Mouse (Mus musculus): Measurements from ENCODE around the gene Sh3bgrl3. TPM values are rescaled to one million over a fixed set of nuclear protein-coding genes. Genes with fewer than 3 reads are reported as not detected.

Sh3bgrl3 gene
- polyA plus RNA-seq, 1 experiment from 2014 or later: 455 TPM

DNA sequence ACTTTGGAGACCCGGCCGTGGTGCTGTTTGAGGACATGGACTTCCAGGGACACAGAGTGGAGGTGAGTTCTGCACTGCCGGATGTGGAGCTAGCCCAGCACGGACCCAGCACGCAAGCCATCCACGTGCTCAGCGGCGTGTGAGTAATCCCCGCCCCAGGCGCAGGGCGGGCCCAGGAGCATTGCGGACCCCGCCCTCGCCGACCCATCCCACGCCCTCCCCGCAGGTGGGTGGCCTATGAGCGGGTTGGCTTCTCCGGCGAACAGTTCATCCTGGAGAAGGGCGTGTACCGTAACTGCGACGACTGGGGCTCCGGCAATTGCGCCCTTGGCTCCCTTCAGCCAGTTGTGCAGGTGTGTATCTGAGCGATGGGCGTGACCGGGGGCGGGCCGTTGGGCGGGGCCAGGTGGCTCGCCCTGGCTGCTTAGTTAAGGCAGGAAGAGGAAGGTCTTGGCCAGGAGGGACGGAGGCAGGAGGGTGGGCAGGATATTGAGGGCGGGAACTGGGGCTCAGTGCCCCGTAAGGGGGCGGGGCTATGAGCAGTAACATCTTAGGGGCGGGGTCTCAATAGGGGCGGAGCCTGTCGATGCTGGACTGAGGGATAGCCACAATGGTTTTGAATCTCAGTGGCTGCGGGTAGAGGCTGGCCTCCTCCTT is 46.7 kb downstream of the Sh3bgrl3 start:
- Histone ChIP-seq H3K4me1 (replicated peaks; ENCODE audit: insufficient read depth, low read length) (peaks cover 6% of the 10 kb centered on the region; the same call in 1 of the 2 replicates), H3K27ac (no peak overlapping the region), H3K4me3 (replicated peaks; ENCODE audit: low read depth, low read length) (peak overlapping the region; percentile 35), H3K4me2 (ENCODE audit: low read length) (peak overlapping the region; percentile 68), H3K36me3 (ENCODE audit: insufficient read depth, low read length) (no peaks in the 10 kb centered on the region), H3K27me3 (ENCODE audit: insufficient read depth, low read length) (0 out of 2 replicates have a peak, but pooled peaks cover 3% of the 10 kb centered on the region), H3K9me3 (replicated peaks; ENCODE audit: low read length) (no peaks in the 10 kb centered on the region), H3K9ac (ENCODE audit: low read depth, low read length) (0 out of 2 replicates have a peak overlapping the region, but pooled peaks have one; percentile 42)
- ATAC-seq (replicated peaks; ENCODE audit: low FRiP score, low read depth) (peak; percentile 91), DNase-seq (ENCODE audit: low spot score) (peak; percentile 88)
- under 1% methylated on average over 41 of the region's 41 CpGs for WGBS
- TF ChIP-seq CTCF (IDR thresholded peaks at IDR 0.05; ENCODE audit: low read depth): no peak

DNA sequence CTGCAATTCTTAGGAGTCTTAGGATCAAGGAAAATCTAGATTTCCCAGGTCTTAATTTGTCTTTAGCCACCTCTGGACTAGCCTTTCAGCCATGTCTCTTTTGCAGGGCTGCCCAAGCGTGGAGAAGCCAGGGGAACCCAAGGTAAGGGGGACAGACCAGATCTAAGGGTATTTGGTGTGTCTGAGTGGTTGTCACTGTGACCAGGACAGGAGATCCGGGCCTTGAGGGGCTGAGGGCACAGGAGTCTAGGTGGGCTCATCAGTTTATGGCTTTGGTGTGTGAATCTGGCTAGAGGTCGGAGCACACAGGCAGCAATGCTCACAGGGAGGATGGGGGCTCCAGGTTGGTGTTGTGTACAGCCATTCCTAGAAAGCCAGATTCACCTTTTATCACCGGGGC is 47.9 kb downstream of the Sh3bgrl3 start:
- Histone ChIP-seq H3K4me2 (ENCODE audit: low read length) (no peak overlapping the region), H3K4me1 (replicated peaks; ENCODE audit: insufficient read depth, low read length) (peaks cover 6% of the 10 kb centered on the region; the same call in 1 of the 2 replicates), H3K36me3 (ENCODE audit: insufficient read depth, low read length) (no peaks in the 10 kb centered on the region), H3K27me3 (ENCODE audit: insufficient read depth, low read length) (0 out of 2 replicates have a peak, but pooled peaks cover 3% of the 10 kb centered on the region), H3K4me3 (replicated peaks; ENCODE audit: low read depth, low read length) (no peak overlapping the region), H3K9me3 (replicated peaks; ENCODE audit: low read length) (no peaks in the 10 kb centered on the region), H3K27ac (no peak overlapping the region), H3K9ac (ENCODE audit: low read depth, low read length) (no peak overlapping the region)
- no peak for DNase-seq (ENCODE audit: low spot score)
- no peak for TF ChIP-seq CTCF (IDR thresholded peaks at IDR 0.05; ENCODE audit: low read depth)
- ATAC-seq (replicated peaks; ENCODE audit: low FRiP score, low read depth): no peak
- WGBS: 85% methylated on average over 4 of the region's 4 CpGs

DNA sequence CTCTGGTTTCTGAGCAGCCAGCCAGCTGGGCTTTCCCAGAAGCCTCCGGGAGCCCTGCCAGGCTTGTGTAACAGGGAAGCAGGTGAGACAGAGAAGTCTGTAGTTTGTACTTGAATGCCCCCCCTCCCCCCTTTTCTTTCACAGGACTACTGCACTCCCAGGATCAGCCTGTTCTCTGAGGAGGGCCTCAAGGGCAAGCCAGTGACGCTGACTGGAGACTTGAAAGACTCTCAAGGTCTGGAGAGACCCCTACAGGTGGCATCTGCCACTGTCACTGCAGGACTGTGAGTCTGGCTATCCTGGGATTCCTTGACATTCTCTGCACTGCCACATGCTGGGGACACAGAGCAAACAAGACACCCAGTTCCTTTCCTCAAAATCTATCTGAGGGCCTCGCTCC is 49.9 kb downstream of the Sh3bgrl3 start:
- WGBS: 16% methylated on average over 3 of the region's 3 CpGs
- peak; percentile 86 for DNase-seq (ENCODE audit: low spot score)
- H3K9me3 ChIP-seq (replicated peaks; ENCODE audit: low read length): no peaks in the 10 kb centered on the region
- no peak overlapping the region for H3K9ac ChIP-seq (ENCODE audit: low read depth, low read length)
- ATAC-seq (replicated peaks; ENCODE audit: low FRiP score, low read depth): peak; percentile 66
- peak; percentile 84 for TF ChIP-seq CTCF (IDR thresholded peaks at IDR 0.05; ENCODE audit: low read depth)
- H3K4me3 ChIP-seq (replicated peaks; ENCODE audit: low read depth, low read length): no peak overlapping the region
- peaks cover 6% of the 10 kb centered on the region; the same call in 1 of the 2 replicates for H3K4me1 ChIP-seq (replicated peaks; ENCODE audit: insufficient read depth, low read length)
- 0 out of 2 replicates have a peak, but pooled peaks cover 3% of the 10 kb centered on the region for H3K27me3 ChIP-seq (ENCODE audit: insufficient read depth, low read length)
- no peak overlapping the region for H3K27ac ChIP-seq
- H3K4me2 ChIP-seq (ENCODE audit: low read length): no peak overlapping the region
- no peaks in the 10 kb centered on the region for H3K36me3 ChIP-seq (ENCODE audit: insufficient read depth, low read length)

Other genes starting within 250 kb of the Sh3bgrl3 start
- gene Rps6ka1, start 241.0 kb downstream of the Sh3bgrl3 start, polyA plus RNA-seq (2015; fragmentation: Nextera tagmentation; extraction: Ambion mirVana): 29.7 and 32.5 TPM in 2 replicates
- 1,962 and 2,114 TPM in 2 replicates for gene Hmgn2, start 160.1 kb downstream of the Sh3bgrl3 start, polyA plus RNA-seq (2015; fragmentation: Nextera tagmentation; extraction: Ambion mirVana)
- gene Dhdds, start 127.9 kb downstream of the Sh3bgrl3 start, polyA plus RNA-seq (2015; fragmentation: Nextera tagmentation; extraction: Ambion mirVana): 35.3 and 36.9 TPM in 2 replicates
- 0.04 TPM in 1 of 2 replicates, not detected in the other for gene Lin28a, start 109.9 kb downstream of the Sh3bgrl3 start, polyA plus RNA-seq (2015; fragmentation: Nextera tagmentation; extraction: Ambion mirVana)
- gene Zfp683, start 75.0 kb downstream of the Sh3bgrl3 start, polyA plus RNA-seq (2015; fragmentation: Nextera tagmentation; extraction: Ambion mirVana): not detected in 2 replicates
- 2.8 and 6.1 TPM in 2 replicates for gene Crybg2, start 68.0 kb downstream of the Sh3bgrl3 start, polyA plus RNA-seq (2015; fragmentation: Nextera tagmentation; extraction: Ambion mirVana)
- 14.7 and 18.9 TPM in 2 replicates for gene Cd52, start 33.7 kb downstream of the Sh3bgrl3 start, polyA plus RNA-seq (2015; fragmentation: Nextera tagmentation; extraction: Ambion mirVana)
- gene Ubxn11, start 26.2 kb downstream of the Sh3bgrl3 start, polyA plus RNA-seq (2015; fragmentation: Nextera tagmentation; extraction: Ambion mirVana): 7.6 and 7.8 TPM in 2 replicates
- gene Cep85, start 58.3 kb upstream of the Sh3bgrl3 start, polyA plus RNA-seq (2015; fragmentation: Nextera tagmentation; extraction: Ambion mirVana): 168 and 176 TPM in 2 replicates
- 0.20 and 0.22 TPM in 2 replicates for gene Gm7534, start 74.2 kb upstream of the Sh3bgrl3 start, polyA plus RNA-seq (2015; fragmentation: Nextera tagmentation; extraction: Ambion mirVana)
- 0.41 and 0.42 TPM in 2 replicates for gene Catsper4, start 98.6 kb upstream of the Sh3bgrl3 start, polyA plus RNA-seq (2015; fragmentation: Nextera tagmentation; extraction: Ambion mirVana)
- 8.3 and 9.2 TPM in 2 replicates for gene Cnksr1, start 109.6 kb upstream of the Sh3bgrl3 start, polyA plus RNA-seq (2015; fragmentation: Nextera tagmentation; extraction: Ambion mirVana)
- gene E130218I03Rik, start 114.9 kb upstream of the Sh3bgrl3 start, polyA plus RNA-seq (2015; fragmentation: Nextera tagmentation; extraction: Ambion mirVana): 0.08 and 0.29 TPM in 2 replicates
- gene Zfp593, start 116.8 kb upstream of the Sh3bgrl3 start, polyA plus RNA-seq (2015; fragmentation: Nextera tagmentation; extraction: Ambion mirVana): 14.0 and 16.3 TPM in 2 replicates
- not detected in 2 replicates for gene Gm30191, start 118.1 kb upstream of the Sh3bgrl3 start, polyA plus RNA-seq (2015; fragmentation: Nextera tagmentation; extraction: Ambion mirVana)
- 10.8 and 12.3 TPM in 2 replicates for gene Grrp1, start 125.3 kb upstream of the Sh3bgrl3 start, polyA plus RNA-seq (2015; fragmentation: Nextera tagmentation; extraction: Ambion mirVana)
- 12.5 and 14.1 TPM in 2 replicates for gene Pdik1l, start 159.1 kb upstream of the Sh3bgrl3 start, polyA plus RNA-seq (2015; fragmentation: Nextera tagmentation; extraction: Ambion mirVana)
- 2.4 and 2.7 TPM in 2 replicates for gene Trim63, start 186.3 kb upstream of the Sh3bgrl3 start, polyA plus RNA-seq (2015; fragmentation: Nextera tagmentation; extraction: Ambion mirVana)
- 0.48 and 0.82 TPM in 2 replicates for gene Slc30a2, start 214.4 kb upstream of the Sh3bgrl3 start, polyA plus RNA-seq (2015; fragmentation: Nextera tagmentation; extraction: Ambion mirVana)